Mouse (Mus musculus) layer of hippocampus, adult 18-20 months (tissue): ENCODE measurements at regions not wholly inside any gene's neighbourhood (a gene's known extent, or its start where the extent isn't known, plus 50 kb on each side); places are given as distances from the start of the nearest gene placed in this dataset.
"Not testable (repeated sequence)": the region's sequence is repeated elsewhere in the genome, so short reads cannot be mapped to it uniquely, and the experiment has no call there.

Experiments
- DNase-seq, 2 experiments: peaks; one replicate each; pipeline ENCODE4 v3.0.0; 2022; ENCODE audit warnings: low spot score in 2 of 2

- no peak for DNase-seq
Observed at GRCm38 (mm10) chr16:58137728-58138279, 270.4 kb upstream of the Dcbld2 start.

- no peak for DNase-seq
Observed at GRCm38 (mm10) chr16:58146479-58146878, 261.8 kb upstream of the Dcbld2 start.

GRCm38 (mm10) chr16:58155538-58155937 lies 252.7 kb upstream of the Dcbld2 start:
- DNase-seq = no peak

- no peak for DNase-seq
Observed at GRCm38 (mm10) chr16:58178744-58179401, 229.4 kb upstream of the Dcbld2 start.

GRCm38 (mm10) chr16:58179981-58180380 lies 228.3 kb upstream of the Dcbld2 start:
- DNase-seq = not testable (repeated sequence)

- DNase-seq = no peak
Observed at GRCm38 (mm10) chr16:58194619-58195497, 213.4 kb upstream of the Dcbld2 start.

GRCm38 (mm10) chr16:58211872-58212271 lies 196.4 kb upstream of the Dcbld2 start:
- no peak for DNase-seq

- no peak for DNase-seq
Observed at GRCm38 (mm10) chr16:58234686-58235085, 173.6 kb upstream of the Dcbld2 start.

GRCm38 (mm10) chr16:58236857-58237256 lies 171.4 kb upstream of the Dcbld2 start:
- no peak for DNase-seq

- no peak for DNase-seq
Observed at GRCm38 (mm10) chr16:58276281-58276680, 132.0 kb upstream of the Dcbld2 start.

- peak; percentile 2 to 67 for DNase-seq
Observed at GRCm38 (mm10) chr16:58281474-58281873, 126.8 kb upstream of the Dcbld2 start.

GRCm38 (mm10) chr16:58294457-58294856 lies 113.8 kb upstream of the Dcbld2 start:
- no peak for DNase-seq

- no peak for DNase-seq
Observed at GRCm38 (mm10) chr16:58295128-58295527, 113.1 kb upstream of the Dcbld2 start.

- DNase-seq = peak; percentile 41 to 79
Observed at GRCm38 (mm10) chr16:58299495-58299894, 108.7 kb upstream of the Dcbld2 start.

GRCm38 (mm10) chr16:58300098-58300497 lies 108.1 kb upstream of the Dcbld2 start:
- no peak for DNase-seq

- DNase-seq = no peak
Observed at GRCm38 (mm10) chr16:58303555-58303954, 104.7 kb upstream of the Dcbld2 start.

- DNase-seq = no peak
Observed at GRCm38 (mm10) chr16:58316889-58317455, 91.3 kb upstream of the Dcbld2 start.

- no peak for DNase-seq
Observed at GRCm38 (mm10) chr16:58331087-58331486, 77.2 kb upstream of the Dcbld2 start.

GRCm38 (mm10) chr16:58343921-58344320 lies 64.3 kb upstream of the Dcbld2 start:
- DNase-seq = no peak

GRCm38 (mm10) chr16:58349354-58349753 lies 58.9 kb upstream of the Dcbld2 start:
- DNase-seq = peak in 1 of 2 experiments; percentile 1

- DNase-seq = peak in 1 of 2 experiments; percentile 25
Observed at GRCm38 (mm10) chr16:58349802-58350201, 58.4 kb upstream of the Dcbld2 start.

GRCm38 (mm10) chr16:58352156-58352555 lies 56.1 kb upstream of the Dcbld2 start:
- no peak for DNase-seq
